Mouse (Mus musculus): ENCODE results near the gene Fam155a. TPM values are rescaled to one million over a fixed set of nuclear protein-coding genes. Genes with fewer than 3 reads are reported as not detected.
A peak's percentile ranks its signal among the peaks of the same experiment; 100 is the strongest.
"Not testable (repeated sequence)": the region's sequence is repeated elsewhere in the genome, so short reads cannot be mapped to it uniquely, and the experiment has no call there.

Fam155a gene
- total RNA-seq (2022) = 100 to 1,000 TPM; 108 to 119 (median 115) TPM

DNA sequence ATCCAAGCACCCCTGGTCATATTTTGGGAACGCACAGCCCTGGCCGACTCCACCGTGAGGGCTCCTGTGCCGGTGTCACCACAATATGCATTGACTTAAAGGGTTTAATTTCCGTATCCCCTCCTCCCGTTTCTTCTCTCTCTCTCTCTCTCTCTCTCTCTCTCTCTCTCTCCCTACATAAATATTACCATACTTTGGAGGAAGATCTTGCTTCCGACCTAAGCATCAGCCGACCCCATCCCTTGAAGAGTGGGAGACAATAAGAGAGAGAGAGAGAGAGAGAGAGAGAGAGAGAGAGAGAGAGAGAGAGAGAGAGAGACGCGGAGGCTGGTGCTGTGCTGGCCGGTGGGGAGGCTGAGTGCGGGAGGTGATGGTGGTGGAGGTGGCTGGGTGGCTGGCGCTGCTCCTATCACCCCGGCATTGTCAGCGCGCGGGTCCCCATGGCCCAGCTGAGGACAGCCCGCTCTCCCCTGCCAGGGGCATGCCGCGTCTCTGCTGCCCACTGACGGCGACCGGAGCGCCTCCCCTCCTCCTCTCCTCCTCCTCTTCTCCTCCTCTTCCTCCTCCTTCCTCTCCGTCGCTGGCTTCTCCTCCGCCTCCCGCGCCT, at the start of gene Fam155a:
TSS of gene Fam155a (minus strand) at position 163 of the 607 bp plus-strand sequence.
- peak; percentile 33 to 50 for DNase-seq (ENCODE audit: low spot score in 2 of 2)

DNA sequence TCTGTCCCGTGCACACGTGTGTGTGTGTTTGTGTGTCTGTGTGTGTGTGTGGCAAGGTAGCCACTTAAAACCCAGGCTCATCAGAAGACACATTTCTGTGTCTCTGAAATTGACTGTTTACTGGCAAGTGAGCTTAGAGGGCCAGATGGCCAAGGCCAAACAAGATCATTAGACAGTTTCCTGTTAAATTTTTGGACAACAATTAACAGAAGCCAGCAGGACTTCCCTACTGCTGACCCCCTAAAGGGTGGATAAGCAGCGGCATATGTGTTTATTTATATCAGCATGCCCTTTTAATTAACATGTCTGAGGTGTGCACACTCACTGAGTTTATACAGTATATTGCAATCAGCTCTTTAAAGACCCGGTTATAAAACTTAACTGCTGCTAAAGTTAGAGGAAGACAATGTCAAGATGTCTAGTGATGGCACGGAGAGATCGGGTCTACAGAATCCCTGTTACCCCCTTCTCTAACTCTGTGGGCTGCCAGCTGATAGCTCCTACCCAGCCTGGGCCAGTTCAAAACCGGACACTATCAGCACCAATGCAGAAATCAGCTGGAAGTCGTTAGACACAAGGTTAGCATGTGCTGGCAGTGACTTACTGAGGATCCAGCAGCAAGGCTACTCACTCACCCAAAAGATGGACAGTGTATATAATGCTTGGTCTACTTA, 42.4 kb upstream of the Fam155a start:
- DNase-seq (ENCODE audit: low spot score in 2 of 2) = no peak

- no peak for DNase-seq (ENCODE audit: low spot score in 2 of 2)
Measured at GRCm38 (mm10) chr8:9810955-9811530, 40.1 kb upstream of the Fam155a start.

- no peak for DNase-seq (ENCODE audit: low spot score in 2 of 2)
Measured at GRCm38 (mm10) chr8:9808596-9808995, 37.6 kb upstream of the Fam155a start.

DNA sequence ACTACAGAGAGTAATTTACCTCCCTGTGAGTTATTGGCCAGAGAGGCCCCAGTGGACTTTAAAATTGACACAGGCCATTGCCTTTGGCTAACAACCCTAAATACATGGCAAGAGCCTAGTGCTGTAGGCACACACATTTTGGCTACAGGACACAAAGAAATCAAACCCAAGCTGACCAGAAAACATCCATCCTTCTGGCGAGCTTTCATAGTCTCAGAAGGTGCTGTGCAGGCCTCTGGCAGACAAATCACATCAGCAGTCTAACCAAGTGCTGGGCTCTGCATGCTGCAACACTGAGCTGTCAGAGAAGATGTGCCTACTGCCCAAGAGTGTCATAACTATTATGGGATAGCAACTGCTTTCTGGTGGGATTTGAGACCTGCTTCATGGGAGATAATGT, 34.7 kb upstream of the Fam155a start:
- no peak for DNase-seq (ENCODE audit: low spot score in 2 of 2)

DNA sequence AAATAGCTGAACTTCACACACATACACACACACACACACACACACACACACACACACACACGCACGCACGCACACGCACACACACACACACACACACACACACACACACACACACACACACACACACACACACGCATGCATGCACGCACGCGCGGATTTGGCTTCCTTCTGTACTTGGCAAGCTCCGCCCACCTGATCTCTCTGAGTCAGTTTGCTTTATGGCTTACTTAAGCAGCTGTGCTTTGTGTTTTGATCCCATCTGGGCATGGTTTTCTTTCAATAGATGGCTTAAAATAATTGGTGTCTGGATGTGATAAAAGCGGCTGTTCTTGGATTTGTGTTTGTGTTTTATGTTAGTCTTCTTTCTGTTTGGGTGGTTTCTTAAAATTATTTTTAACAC, 29.4 kb upstream of the Fam155a start:
- DNase-seq (ENCODE audit: low spot score in 2 of 2) = not testable (repeated sequence)

- DNase-seq (ENCODE audit: low spot score in 2 of 2) = no peak
Measured at GRCm38 (mm10) chr8:9799923-9800322, 29.0 kb upstream of the Fam155a start.

- DNase-seq (ENCODE audit: low spot score in 2 of 2) = no peak
Measured at GRCm38 (mm10) chr8:9797514-9797913, 26.6 kb upstream of the Fam155a start.

DNA sequence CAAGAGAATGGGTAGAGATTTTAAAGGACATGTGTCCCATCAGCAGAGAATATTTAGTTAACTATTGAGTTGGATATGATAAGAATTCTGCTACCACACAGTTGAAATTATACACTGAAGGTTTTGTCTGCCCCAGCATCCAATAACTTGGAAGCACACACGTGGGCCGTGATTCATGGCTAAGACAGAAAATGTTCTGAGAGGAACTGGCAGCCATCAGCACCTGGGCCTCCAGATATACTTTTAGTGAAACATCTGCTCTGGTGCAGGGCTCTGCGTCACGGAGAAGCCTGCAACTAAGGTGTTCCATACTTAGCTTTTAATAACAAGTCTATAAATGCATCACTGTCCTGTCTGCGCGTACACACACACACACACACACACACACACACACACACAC, 24.8 kb upstream of the Fam155a start:
- peak in 1 of 2 experiments; percentile 28 for DNase-seq (ENCODE audit: low spot score in 2 of 2)

DNA sequence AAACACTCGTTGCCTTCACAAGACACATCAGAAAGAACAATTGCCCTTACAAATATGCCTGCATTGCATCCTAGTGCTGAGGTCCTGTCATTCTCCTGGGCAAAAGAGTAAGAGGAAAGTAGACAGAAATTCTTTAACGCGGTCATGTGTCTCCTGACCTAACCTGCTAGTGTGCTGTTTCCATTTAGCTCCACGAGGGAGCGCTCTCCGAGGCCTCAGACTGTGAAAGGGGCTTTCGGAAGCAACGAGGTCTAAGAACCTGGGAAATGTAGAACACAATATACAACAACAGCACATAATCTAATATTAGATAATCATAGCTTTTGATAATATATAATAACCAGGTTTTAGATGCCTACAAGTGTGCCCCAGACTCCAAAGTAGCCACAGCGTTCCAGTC, 22.4 kb upstream of the Fam155a start:
- DNase-seq (ENCODE audit: low spot score in 2 of 2) = no peak

DNA sequence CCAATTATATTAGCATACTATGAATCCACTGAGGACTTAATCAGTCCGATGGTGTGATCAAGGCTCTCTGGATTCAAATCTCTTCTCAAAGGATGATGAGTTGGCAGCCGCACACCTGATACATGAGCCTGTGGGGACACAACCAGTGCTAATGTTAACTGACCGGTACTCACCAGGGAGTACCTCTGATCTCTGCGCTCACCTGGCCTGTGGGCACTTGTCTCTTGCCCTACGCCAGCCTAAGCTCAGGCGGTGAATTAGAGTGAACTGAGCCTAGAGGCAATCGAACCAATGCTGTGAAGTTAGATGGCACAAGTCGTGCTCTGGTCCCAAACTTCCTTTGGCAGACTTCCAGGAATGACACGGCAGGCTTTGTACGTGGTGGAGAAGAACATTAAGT, 9.4 kb upstream of the Fam155a start:
- no peak for DNase-seq (ENCODE audit: low spot score in 2 of 2)

GRCm38 (mm10) chr8:9778148-9778547, 7.2 kb upstream of the Fam155a start:
- DNase-seq (ENCODE audit: low spot score in 2 of 2) = no peak

DNA sequence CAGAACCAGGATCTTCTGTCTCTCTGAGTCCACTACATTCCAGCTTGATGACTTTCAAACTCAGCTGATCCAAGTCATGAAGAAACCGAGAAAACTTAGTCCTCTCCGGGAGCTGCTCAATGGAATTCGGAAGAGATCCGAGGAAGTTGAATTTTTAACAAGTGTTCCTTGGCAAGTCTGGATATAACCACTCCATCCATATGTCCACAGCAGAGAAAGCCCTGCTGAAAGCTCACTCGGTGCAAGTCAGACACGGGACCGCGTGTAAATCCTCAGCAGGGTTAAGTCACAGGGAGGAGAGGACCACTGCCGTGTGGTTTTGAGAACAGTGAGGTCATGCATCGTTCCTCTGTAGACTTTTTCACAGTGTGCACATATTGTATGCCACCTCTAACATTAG, 5.9 kb upstream of the Fam155a start:
- no peak for DNase-seq (ENCODE audit: low spot score in 2 of 2)

- peak; percentile 32 for DNase-seq (ENCODE audit: low spot score in 2 of 2)
Measured at GRCm38 (mm10) chr8:9772519-9772840, 1.5 kb upstream of the Fam155a start.

GRCm38 (mm10) chr8:9771606-9772518, 901 bp upstream of the Fam155a start:
- peak; percentile 29 to 40 for DNase-seq (ENCODE audit: low spot score in 2 of 2)

- DNase-seq (ENCODE audit: low spot score in 2 of 2) = peak; percentile 27 to 46
Measured at GRCm38 (mm10) chr8:9770261-9770998, 531 bp downstream of the Fam155a start.

- no peak for DNase-seq (ENCODE audit: low spot score in 2 of 2)
Measured at GRCm38 (mm10) chr8:9769061-9769460, 1.9 kb downstream of the Fam155a start.

GRCm38 (mm10) chr8:9735169-9735568, 35.8 kb downstream of the Fam155a start:
- DNase-seq (ENCODE audit: low spot score in 2 of 2) = no peak

DNA sequence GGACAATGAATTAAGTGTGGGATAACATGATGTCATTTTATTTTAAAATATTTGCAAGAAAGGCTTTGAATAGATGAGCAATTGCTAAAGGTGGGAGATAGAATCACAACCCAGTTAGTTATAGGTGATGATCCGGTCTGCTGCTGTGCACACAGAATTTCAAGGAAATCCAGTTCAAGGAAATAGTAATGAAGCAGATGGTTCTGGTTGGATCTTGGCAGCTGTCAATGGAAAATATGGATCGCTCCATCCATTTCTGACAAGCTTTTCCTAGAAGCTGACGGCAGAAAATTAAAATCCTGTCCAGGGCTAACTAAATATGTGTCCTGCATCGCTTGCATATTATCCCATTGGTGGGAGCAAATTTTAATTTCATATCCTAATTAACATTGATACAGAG, 61.2 kb downstream of the Fam155a start:
- peak in 1 of 2 experiments; percentile 10 for DNase-seq (ENCODE audit: low spot score in 2 of 2)

- peak; percentile 53 to 64 for DNase-seq (ENCODE audit: low spot score in 2 of 2)
Measured at GRCm38 (mm10) chr8:9707433-9707832, 63.5 kb downstream of the Fam155a start.

DNA sequence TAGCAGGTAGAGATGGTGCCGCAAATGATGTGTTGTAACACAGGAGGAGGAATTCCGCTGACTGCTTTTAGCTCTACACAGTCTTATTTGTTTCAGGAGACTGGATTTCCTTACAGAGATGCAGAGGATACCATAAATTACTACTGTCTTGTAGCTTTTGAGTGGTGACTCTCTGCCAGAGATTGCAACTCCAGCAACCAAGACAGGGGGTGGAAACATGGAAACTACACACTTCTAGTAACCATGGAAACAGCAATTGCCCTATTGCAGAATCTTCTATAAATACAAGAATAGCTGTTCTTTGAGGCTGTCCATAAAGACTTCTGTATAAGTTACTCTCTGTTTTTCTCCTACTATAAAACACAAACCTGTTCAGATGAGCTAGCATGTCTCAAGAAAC, 76.2 kb downstream of the Fam155a start:
- DNase-seq (ENCODE audit: low spot score in 2 of 2) = no peak
